Mouse (Mus musculus) kidney, adult 8-10 months (tissue): ENCODE measurements around the gene Olfr1322.

Source experiments
- DNase-seq, 2 experiments: peaks; one replicate each; pipeline ENCODE4 v3.0.0; 2022

Gene Olfr1322

DNA sequence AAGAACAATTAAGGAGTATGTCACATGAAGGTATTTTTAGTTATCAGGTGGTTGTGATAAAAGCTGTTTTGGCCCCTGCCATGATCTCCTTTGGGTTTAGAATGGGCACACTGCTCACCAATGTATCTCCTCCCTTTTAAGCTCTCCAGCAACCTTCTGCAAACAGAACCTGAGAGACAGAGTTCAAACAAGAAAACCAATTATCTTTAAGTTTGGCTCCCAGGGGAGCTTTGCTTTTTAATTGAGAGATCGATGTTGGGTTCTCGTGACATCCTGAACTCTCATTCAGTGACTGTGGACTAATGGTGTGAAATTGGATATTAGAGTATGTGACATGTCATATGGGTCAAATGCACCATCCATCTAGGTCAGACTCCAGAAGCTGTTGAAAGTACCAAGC lies at the start of gene Olfr1322:
Gene Olfr1322 (minus strand): TSS at position 101 of the 400 bp plus-strand sequence.
- no peak for DNase-seq

DNA sequence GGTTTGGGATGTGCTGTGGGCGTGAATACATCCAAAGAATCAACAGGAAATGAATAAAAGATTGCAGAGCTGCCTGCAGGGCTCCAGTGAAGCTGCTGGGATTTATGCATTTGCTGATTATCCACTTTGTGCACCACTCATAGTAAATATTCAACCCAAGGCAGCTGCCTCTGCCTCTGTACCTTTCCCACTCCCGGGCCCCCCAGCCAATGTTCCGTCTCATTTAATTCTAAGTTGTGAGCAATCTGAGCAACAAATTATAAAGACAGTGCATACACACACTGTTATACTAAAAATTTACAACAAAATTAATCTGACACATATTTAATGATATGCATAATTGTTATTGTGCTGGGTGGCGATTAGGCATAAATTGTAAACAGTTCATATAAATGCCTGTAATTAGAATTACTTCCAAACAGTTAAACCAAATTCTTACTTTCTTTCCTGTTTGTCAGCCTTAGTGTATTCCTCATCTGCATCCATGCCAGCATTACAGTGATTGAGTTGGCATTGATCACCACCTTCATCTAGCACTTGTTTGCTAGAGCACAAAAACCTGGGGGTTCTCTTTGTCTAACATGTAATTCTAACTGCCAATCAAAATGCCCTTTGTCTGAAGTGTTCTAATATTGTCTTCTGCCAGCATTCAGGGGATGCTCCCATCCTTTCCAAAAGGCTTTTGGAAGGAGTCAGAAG lies 13.5 kb downstream of the Olfr1322 start:
- DNase-seq, result no peak
